Mouse (Mus musculus): ENCODE measurements around the gene Mast4.

Gene Mast4

DNA sequence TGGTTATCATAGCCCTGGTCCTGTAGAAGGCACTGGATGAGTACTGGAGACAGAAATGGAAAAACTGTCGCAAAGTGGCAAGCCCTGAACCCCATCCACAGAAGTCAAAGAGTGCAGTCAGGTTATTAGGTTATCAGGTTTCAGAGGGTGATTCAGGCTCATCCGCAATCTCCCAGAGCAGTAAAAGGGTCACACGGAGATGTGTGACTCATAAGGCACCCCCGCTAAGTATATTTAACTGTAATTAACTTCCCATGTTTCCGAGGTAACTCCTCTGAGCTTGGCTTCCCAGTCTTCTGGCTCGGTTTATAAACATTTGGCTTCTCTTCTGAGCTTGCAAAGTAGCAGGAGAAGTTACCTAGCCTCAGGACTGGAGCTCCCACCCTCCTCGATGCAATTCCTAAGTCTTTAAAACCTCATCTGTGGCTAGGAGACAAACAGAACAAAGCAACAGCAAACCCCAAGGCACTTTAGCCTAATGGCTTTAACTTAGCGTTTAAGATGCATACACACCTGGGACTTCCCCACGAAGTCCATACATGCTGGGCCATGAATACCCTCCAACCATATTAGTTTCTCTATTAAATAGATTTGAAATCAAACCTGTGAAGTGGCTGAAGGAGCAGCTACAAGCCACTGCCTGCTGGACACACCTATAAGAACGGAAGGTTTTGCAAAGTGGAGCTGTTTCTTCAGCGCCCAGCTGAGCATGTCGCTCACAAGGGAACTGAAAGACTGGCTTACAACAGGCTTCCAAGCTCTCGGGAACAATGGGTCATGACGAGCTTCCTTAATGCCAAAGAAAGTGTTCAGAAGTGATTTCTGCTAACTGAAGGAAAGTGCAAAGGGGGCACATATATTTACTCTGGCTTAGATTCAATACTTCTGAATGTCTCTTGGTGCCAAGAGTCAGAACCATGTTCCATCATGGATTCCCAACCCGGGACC, 439.7 kb downstream of the Mast4 start:
- no peak for DNase-seq (ENCODE audit: low read depth, low spot score)

DNA sequence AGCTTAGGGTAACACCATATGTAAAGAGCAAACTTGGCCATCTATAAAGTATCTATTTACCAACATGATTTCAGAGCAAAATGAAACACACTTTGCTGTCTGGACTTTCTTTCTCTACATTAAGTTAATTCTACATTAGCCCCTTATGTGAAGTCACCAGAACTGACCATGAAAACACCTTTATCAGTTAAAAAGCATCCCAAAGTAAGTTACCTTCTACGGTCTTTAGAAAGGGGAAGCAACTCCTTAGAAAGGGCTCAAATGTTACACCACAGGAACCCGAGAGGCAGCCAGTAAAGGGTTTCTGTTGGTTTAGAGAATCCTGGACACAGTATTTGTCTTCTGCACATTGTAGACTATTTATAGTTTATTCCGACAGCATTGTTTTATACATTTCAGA, 441.5 kb downstream of the Mast4 start:
- no peak for DNase-seq (ENCODE audit: low read depth, low spot score)

DNA sequence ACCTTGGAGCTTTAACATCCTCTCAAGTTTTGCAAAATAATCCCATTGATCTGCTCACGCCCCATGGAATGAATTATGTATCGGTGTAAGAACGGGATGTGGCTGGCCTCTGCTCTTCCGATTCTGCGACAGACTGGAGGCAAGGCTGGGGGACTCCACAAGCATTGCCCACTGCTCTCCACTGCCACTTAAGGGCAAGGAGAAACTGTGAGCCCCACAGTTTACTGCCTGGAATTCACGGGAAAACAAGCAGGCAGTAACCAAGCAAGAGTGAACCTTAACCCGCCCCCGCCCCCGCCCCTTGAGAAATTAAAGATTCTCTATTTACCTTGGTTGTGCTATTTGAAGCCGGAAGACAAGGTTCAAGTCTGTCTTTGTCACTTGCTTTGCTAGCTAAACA, 444.3 kb downstream of the Mast4 start:
- no peak for DNase-seq (ENCODE audit: low read depth, low spot score)

- DNase-seq (ENCODE audit: low read depth, low spot score) = no peak
These were observed 444.8 kb downstream of the Mast4 start for GRCm38 (mm10) chr13:102889537-102889936.

DNA sequence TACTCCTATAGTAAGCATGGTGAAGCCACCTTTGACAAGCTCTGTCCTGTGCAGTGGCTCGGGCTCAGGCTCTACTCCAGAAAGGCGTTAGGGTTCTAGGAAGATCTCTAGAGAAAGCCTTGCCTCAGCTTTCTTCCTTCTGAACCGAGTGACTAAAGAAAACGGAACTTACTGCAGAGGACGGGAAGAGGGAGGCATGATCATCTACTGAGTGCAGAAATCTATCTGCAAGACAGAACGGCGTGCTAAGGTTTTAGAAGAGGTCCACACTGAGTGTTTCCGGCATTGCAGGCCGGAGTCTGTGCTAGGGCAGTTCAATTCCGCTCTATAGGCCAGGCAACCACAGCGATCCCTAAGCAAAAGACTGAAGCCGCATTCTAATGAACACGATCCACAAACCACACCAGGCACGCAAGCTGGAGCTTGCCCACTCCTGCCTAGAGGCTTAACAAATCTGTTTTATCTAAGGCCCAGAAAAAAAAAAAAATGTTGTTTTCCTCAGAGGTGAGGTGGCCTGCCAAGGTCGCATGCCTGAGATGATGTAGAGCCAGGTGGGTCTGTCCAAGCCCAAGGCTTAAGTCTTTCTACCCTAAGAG, 445.3 kb downstream of the Mast4 start:
- no peak for DNase-seq (ENCODE audit: low read depth, low spot score)

- no peak for DNase-seq (ENCODE audit: low read depth, low spot score)
These were observed 446.1 kb downstream of the Mast4 start for GRCm38 (mm10) chr13:102888211-102888610.

- DNase-seq (ENCODE audit: low read depth, low spot score) = no peak
These were observed 446.8 kb downstream of the Mast4 start for GRCm38 (mm10) chr13:102887534-102887933.

DNA sequence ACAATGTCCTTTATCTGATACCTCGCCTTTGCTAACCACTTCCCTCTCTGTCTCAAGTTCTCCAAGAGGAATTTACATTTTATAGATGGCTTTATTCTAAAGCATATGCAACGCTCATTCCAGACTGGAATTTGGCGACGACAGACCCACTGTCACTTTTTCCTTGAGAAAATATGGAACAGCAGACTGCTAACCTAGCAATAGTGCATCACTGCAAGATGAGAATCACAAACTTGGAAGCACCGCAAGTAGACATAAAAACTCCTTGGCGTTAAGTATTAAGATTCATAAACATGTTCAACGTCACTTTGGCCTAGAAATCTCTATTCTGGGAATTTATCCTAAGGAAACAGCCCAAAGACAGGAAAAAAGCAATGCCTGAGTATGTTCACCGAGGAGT, 447.5 kb downstream of the Mast4 start:
- no peak for DNase-seq (ENCODE audit: low read depth, low spot score)

DNA sequence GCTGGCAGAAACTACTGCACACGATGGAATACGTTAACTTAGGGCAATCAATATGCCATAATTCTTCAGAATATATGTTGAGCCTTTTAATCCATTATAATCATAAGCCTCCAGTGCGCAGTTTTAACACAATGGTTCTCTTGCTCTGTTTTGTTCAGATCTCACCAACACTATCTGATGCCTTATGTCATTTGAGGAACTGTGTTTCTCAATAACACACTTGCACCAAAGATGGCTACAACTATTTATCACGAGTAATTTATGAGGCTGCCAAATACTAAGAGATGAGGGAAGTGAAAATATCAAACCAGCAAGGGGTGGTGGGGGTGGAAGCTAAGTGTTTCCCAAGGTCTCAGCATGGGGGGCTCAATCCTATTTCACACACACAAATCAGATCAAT, 448.1 kb downstream of the Mast4 start:
- DNase-seq (ENCODE audit: low read depth, low spot score) = no peak

GRCm38 (mm10) chr13:102880381-102881076, 453.8 kb downstream of the Mast4 start:
- no peak for DNase-seq (ENCODE audit: low read depth, low spot score)

- DNase-seq (ENCODE audit: low read depth, low spot score) = no peak
These were observed 455.7 kb downstream of the Mast4 start for GRCm38 (mm10) chr13:102878631-102879030.

- no peak for DNase-seq (ENCODE audit: low read depth, low spot score)
These were observed 456.5 kb downstream of the Mast4 start for GRCm38 (mm10) chr13:102877766-102878325.

- no peak for DNase-seq (ENCODE audit: low read depth, low spot score)
These were observed 457.1 kb downstream of the Mast4 start for GRCm38 (mm10) chr13:102877154-102877553.

GRCm38 (mm10) chr13:102875520-102875919, 458.8 kb downstream of the Mast4 start:
- DNase-seq (ENCODE audit: low read depth, low spot score) = no peak

GRCm38 (mm10) chr13:102875144-102875476, 459.2 kb downstream of the Mast4 start:
- DNase-seq (ENCODE audit: low read depth, low spot score) = no peak

DNA sequence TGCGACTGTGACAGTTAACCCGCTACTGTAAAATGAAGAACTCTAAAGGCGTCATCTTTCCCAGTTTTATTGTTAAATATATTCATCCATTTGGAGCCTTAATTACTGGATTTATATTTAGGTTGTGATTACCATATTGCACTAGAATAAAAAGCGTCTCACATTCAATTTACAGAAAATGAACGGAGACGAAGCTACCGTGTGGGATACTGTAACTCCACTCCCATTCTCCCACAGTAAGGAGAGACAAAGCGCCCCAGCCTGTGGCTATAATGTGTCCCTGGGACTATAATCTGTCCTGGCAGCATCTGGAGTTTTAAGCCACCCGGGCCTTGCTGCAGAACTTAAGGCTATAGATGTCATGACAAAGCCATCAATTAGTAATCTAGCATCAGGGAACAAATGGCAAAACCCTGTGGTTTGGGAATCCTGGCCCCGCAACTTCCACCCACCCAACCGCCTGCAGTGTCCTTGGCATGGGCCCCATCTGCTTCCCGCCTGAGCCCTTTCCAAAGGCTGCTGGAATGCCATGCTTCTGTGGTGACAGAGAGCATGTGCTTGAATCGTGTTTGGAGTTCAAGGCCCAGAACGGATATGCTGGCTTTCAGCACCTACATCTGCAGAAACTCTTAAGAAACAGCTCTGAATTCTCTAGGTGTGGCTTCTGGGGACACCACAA, 459.7 kb downstream of the Mast4 start:
- DNase-seq (ENCODE audit: low read depth, low spot score) = no peak

GRCm38 (mm10) chr13:102873412-102874016, 460.8 kb downstream of the Mast4 start:
- DNase-seq (ENCODE audit: low read depth, low spot score) = no peak

DNA sequence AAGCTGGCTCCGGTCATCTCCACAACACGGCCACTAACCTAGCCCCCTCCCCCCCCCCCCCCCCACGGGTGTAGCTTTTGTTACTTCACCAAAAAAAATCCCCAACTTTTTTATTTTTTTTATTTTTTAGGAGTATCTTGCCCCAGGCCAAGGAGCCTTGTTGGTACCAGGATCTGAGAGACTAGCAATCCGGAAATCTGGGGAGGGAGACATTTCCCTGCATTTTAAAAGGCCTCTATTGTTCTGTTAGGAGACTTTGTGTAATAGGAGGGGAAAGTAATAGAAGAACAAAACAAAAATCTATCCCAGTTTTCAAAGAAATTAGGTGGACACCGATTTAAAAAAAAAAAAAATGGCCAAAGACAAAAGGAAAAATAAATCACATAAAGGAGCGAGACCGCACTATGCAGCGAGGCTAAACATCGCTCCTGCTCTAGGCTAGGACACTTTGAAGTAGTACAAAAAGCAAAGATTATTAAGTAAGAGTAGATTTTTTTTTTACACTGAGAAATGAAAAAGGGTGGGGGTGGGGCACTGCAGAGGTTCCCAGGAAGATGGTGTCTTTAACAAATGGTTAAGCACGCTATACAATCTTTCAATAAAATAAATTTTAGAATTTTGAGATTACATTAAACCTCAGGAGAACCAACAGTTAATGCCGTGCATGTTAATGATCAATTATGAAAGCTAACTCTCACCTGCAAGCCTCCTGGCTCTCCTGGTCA, 462.8 kb downstream of the Mast4 start:
- DNase-seq (ENCODE audit: low read depth, low spot score) = no peak

GRCm38 (mm10) chr13:102869541-102869940, 464.8 kb downstream of the Mast4 start:
- no peak for DNase-seq (ENCODE audit: low read depth, low spot score)

DNA sequence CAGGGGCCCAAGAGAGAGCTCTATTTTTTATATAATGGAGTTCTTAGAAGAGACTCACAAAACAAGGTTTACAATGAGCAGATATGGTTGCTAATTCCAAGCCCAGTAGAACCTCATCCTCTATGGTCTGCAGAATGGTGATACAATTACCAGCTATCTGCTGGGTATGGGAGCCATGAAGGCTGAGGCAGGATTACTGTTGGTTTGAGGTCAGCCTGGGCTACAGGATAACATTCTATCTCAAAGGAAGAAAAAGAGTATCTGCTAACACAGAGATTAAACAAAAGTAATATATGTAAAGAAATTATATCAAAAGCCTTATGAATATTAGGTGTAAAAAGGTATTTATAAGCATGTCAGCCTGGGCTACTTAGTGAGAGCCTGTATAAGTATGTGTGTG, 467.5 kb downstream of the Mast4 start:
- no peak for DNase-seq (ENCODE audit: low read depth, low spot score)
